Mouse (Mus musculus) bone marrow, adult 2 months (tissue): ENCODE results near the gene Tmc5. TPM values are rescaled to one million over a fixed set of nuclear protein-coding genes. Genes with fewer than 3 reads are reported as not detected.

Source experiments
- H3K27ac ChIP-seq: fragments of 200-500 bp; 2 replicates; pipeline ENCODE4 v1.5.1; 2012; ENCODE audit warnings: low read depth, mild to moderate bottlenecking, control low read depth, inconsistent platforms, low read length; ENCODE audit not compliant: control insufficient read depth, poor library complexity, insufficient read depth
- H3K4me1 ChIP-seq: fragments of 200-500 bp; 2 replicates; pipeline ENCODE4 v1.6.1; 2011; ENCODE audit warnings: low read length; ENCODE audit not compliant: control insufficient read depth, insufficient read depth
- H3K4me3 ChIP-seq: fragments of 200-500 bp; replicated peaks from 2 replicates; pipeline ENCODE3; 2011; ENCODE audit warnings: mild to moderate bottlenecking, low read depth, low read length, control low read depth; ENCODE audit not compliant: control insufficient read depth
- CTCF ChIP-seq: fragments of 200-500 bp; IDR thresholded peaks from 2 replicates; pipeline ENCODE4 v1.5.1; 2011; ENCODE audit warnings: low read length, control low read depth; ENCODE audit not compliant: control insufficient read depth, insufficient read depth
- POLR2A ChIP-seq: fragments of 200-500 bp; IDR thresholded peaks from 2 replicates; pipeline ENCODE4 v1.6.1; 2011; ENCODE audit warnings: low read depth, mild to moderate bottlenecking, control low read depth, low read length, borderline replicate concordance; ENCODE audit not compliant: control insufficient read depth
- WGBS: fragments of 180-500 bp; shearing (Covaris S2); methylation state at CpG from one replicate; pipeline ENCODE4 v1.1.7; 2018; 5-methylcytosine and 5-hydroxymethylcytosine counted together
- polyA plus RNA-seq: library from polyadenylated mRNA; stranded (reverse); fragments of >200 nt; gene quantifications from 2 replicates; pipeline ENCODE4 v1.2.4, GENCODE M21; 2011; ENCODE audit warnings: low replicate concordance; ENCODE audit not compliant: missing spikeins, insufficient read depth, insufficient read length

Tmc5 gene
- polyA plus RNA-seq, 1 experiment: not detected

- H3K4me3 ChIP-seq: no peak overlapping the region
- H3K4me1 ChIP-seq: no peaks in the 10 kb centered on the region
- no peak overlapping the region for H3K27ac ChIP-seq
- WGBS: 77% methylated on average over 4 of the region's 4 CpGs
- no peak for TF ChIP-seq POLR2A
- no peak for TF ChIP-seq CTCF
These were observed 100.1 kb downstream of the Tmc5 start for GRCm38 (mm10) chr7:118697168-118697567.

GRCm38 (mm10) chr7:118698882-118699281 is 101.8 kb downstream of the Tmc5 start:
- 67% methylated on average over 9 of the region's 9 CpGs for WGBS
- TF ChIP-seq CTCF (no peak), POLR2A (no peak)
- no peak overlapping the region for H3K27ac ChIP-seq
- no peaks in the 10 kb centered on the region; the same call in 1 of the 2 replicates for H3K4me1 ChIP-seq
- no peak overlapping the region for H3K4me3 ChIP-seq

- H3K4me3 ChIP-seq: no peak overlapping the region
- H3K4me1 ChIP-seq: no peaks in the 10 kb centered on the region; the same call in 1 of the 2 replicates
- TF ChIP-seq POLR2A (no peak), CTCF (no peak)
- peak overlapping the region; percentile 60 for H3K27ac ChIP-seq
- 57% methylated on average over 15 of the region's 15 CpGs for WGBS
These were observed 106.1 kb downstream of the Tmc5 start for GRCm38 (mm10) chr7:118703144-118703561.

GRCm38 (mm10) chr7:118704001-118704850 is 107.1 kb downstream of the Tmc5 start:
- peak overlapping the region; percentile 57 for H3K4me3 ChIP-seq
- 72% methylated on average over 9 of the region's 9 CpGs for WGBS
- no peak for TF ChIP-seq CTCF
- no peak for TF ChIP-seq POLR2A

GRCm38 (mm10) chr7:118705101-118705961 is 108.2 kb downstream of the Tmc5 start, which contains the start of gene Gde1:
Gene Gde1 (minus strand): TSS chr7:118705778.
- under 1% methylated on average over 66 of the region's 66 CpGs for WGBS
- TF ChIP-seq CTCF (no peak), POLR2A (peak; percentile 57; the same call in 1 of the 2 replicates)
- Histone ChIP-seq H3K4me1 (no peaks in the 10 kb centered on the region; the same call in 1 of the 2 replicates), H3K27ac (peak within 1 kb of the TSS; percentile 84), H3K4me3 (peak within 1 kb of the TSS; percentile 84)

More at GRCm38 (mm10) chr7:118704001-118704850, 107.1 kb downstream of the Tmc5 start:
- no peaks in the 10 kb centered on the region; the same call in 1 of the 2 replicates for H3K4me1 ChIP-seq
- no peak overlapping the region for H3K27ac ChIP-seq

GRCm38 (mm10) chr7:118706051-118706450 is 109.0 kb downstream of the Tmc5 start:
- Histone ChIP-seq H3K4me1 (no peaks in the 10 kb centered on the region; the same call in 1 of the 2 replicates), H3K4me3 (no peak overlapping the region), H3K27ac (no peak overlapping the region)
- WGBS: 66% methylated on average over 6 of the region's 6 CpGs
- no peak for TF ChIP-seq CTCF
- no peak for TF ChIP-seq POLR2A

GRCm38 (mm10) chr7:118706488-118706887 is 109.4 kb downstream of the Tmc5 start:
- Histone ChIP-seq H3K27ac (no peak overlapping the region), H3K4me3 (no peak overlapping the region), H3K4me1 (no peaks in the 10 kb centered on the region; the same call in 1 of the 2 replicates)
- TF ChIP-seq CTCF (no peak), POLR2A (no peak)
- 89% methylated on average over 5 of the region's 5 CpGs for WGBS

GRCm38 (mm10) chr7:118707216-118707615 is 110.1 kb downstream of the Tmc5 start:
- WGBS: 71% methylated on average over 2 of the region's 2 CpGs
- Histone ChIP-seq H3K4me3 (no peak overlapping the region), H3K27ac (no peak overlapping the region), H3K4me1 (no peaks in the 10 kb centered on the region; the same call in 1 of the 2 replicates)
- TF ChIP-seq POLR2A (no peak), CTCF (no peak)
